ENCODE assay signal across 20 mouse cellular contexts in genomic region chr13:35208319-35208718, GRCm38 (mm10).
DNase-seq lines count a peak whose midpoint lies in the region; ATAC-seq and TF ChIP-seq lines count a peak whose summit lies in the region.
"Had no signal": no experiment of that assay in that cellular context is flagged by ENCODE, and none has a peak within 500 bp of the region (broad histone marks: within the 10 kb centered on the region; RNA-seq: fewer than 3 reads in every experiment).

No protein-coding gene starts in this region.

- TF ChIP-seq CTCF in CH12.LX (conservative IDR thresholded peaks at IDR 0.05 in 1 of 2, IDR thresholded peaks at IDR 0.05 in 1 of 2; ENCODE audit: low read depth in 2 of 2, low read length in 2 of 2) = no peak

- TF ChIP-seq POLR2A in CH12.LX (IDR thresholded peaks at IDR 0.05; ENCODE audit: low read depth, low read length) = no peak

- dilution Hi-C loops in CH12.LX (cut with MboI; ENCODE audit: extremely low pct_ligation_motif_present, extremely low pct_unique_long_range_greater_than_20kb, low sequenced_read_pairs) = no loop called here

- ATAC-seq in megakaryocyte, adult 5-6 weeks (ENCODE audit: poor library complexity, severe bottlenecking) = no peak
- peak; percentile 55 for ATAC-seq in monocyte, adult 5-6 weeks (replicated peaks; ENCODE audit: insufficient number of reproducible peaks, low FRiP score, low TSS enrichment, poor library complexity, severe bottlenecking)
- ATAC-seq: CD4-positive, CD25-positive, alpha-beta regulatory T cell, adult 4 months; forebrain, embryonic 13.5 days; forebrain, embryonic 15.5 days; forebrain, postnatal 0 days had no signal

- intact Hi-C loops in left cerebral cortex, postnatal 10 days (cut with DNase I) = no loop called here
- intact Hi-C loops in heart, postnatal 10 days (cut with DNase I) = no loop called here

- H3K9ac ChIP-seq in CH12.LX (ENCODE audit: insufficient read depth, low read depth) = no peak overlapping the region
- H3K9ac ChIP-seq: embryonic facial prominence, embryonic 12.5 days; forebrain, embryonic 13.5 days; forebrain, embryonic 15.5 days; forebrain, postnatal 0 days had no signal

- peaks cover 9% of the 10 kb centered on the region; the same call in 1 of the 2 replicates for H3K9me3 ChIP-seq in megakaryocyte, embryonic 14.5 days
- H3K9me3 ChIP-seq in CH12.LX (replicated peaks; ENCODE audit: low read length) = no peaks in the 10 kb centered on the region
- H3K9me3 ChIP-seq: embryonic facial prominence, embryonic 10.5 days; embryonic facial prominence, embryonic 12.5 days; forebrain, embryonic 13.5 days; forebrain, embryonic 15.5 days had no signal

- H3K79me2 ChIP-seq in CH12.LX (replicated peaks; ENCODE audit: control insufficient read depth, extremely low read depth, insufficient read depth, poor library complexity, severe bottlenecking) = no peaks in the 10 kb centered on the region

- H3K27me3 ChIP-seq in megakaryocyte, embryonic 14.5 days (replicated peaks) = peaks cover 6% of the 10 kb centered on the region
- no peaks in the 10 kb centered on the region for H3K27me3 ChIP-seq in CH12.LX (replicated peaks)
- no peaks in the 10 kb centered on the region for H3K27me3 ChIP-seq in splenic B cell, adult 2 months (ENCODE audit: control insufficient read depth, insufficient read depth, low read length, poor library complexity, severe bottlenecking)
- H3K27me3 ChIP-seq: embryonic facial prominence, embryonic 12.5 days; forebrain, embryonic 13.5 days; forebrain, embryonic 15.5 days had no signal

- H3K27ac ChIP-seq in CH12.LX (ENCODE audit: insufficient read depth, low read depth) = 0 out of 2 replicates have a peak overlapping the region, but pooled peaks have one; percentile 11
- H3K27ac ChIP-seq: embryonic facial prominence, embryonic 10.5 days; embryonic facial prominence, embryonic 12.5 days; forebrain, embryonic 13.5 days; forebrain, embryonic 15.5 days had no signal

- peaks cover 22% of the 10 kb centered on the region for H3K4me1 ChIP-seq in megakaryocyte, embryonic 14.5 days
- peaks cover 19 to 29% of the 10 kb centered on the region in 2 experiments for H3K4me1 ChIP-seq in CH12.LX (ENCODE audit: control insufficient read depth in 1 of 2, insufficient read depth in 2 of 2)
- H3K4me1 ChIP-seq: embryonic facial prominence, embryonic 10.5 days; embryonic facial prominence, embryonic 12.5 days; forebrain, embryonic 13.5 days; forebrain, embryonic 15.5 days had no signal

- 0 out of 2 replicates have a peak, but pooled peaks have one; percentile 19 for TF ChIP-seq EP300 in CH12.LX (IDR thresholded peaks at IDR 0.05; ENCODE audit: low read length)

- peak overlapping the region; percentile 18 for H3K4me3 ChIP-seq in megakaryocyte, embryonic 14.5 days (replicated peaks)
- peak overlapping the region in 1 of 3 experiments; percentile 23 for H3K4me3 ChIP-seq in CH12.LX (replicated peaks in 1 of 3; ENCODE audit: low read depth in 2 of 3, low read length in 2 of 3, poor library complexity in 1 of 3)
- H3K4me3 ChIP-seq: embryonic facial prominence, embryonic 10.5 days; embryonic facial prominence, embryonic 12.5 days; forebrain, embryonic 13.5 days; forebrain, embryonic 15.5 days had no signal

- no peak for TF ChIP-seq RAD21 in CH12.LX (IDR thresholded peaks at IDR 0.05; ENCODE audit: low read depth, low read length)

- in situ Hi-C loops in CH12.LX (cut with MboI; ENCODE audit: low pct_ligation_motif_present, low pct_unique_long_range_greater_than_20kb, low sequenced_read_pairs) = no loop called here

- no peak overlapping the region for H3K4me2 ChIP-seq in CH12.LX (ENCODE audit: insufficient read depth, low read depth, poor library complexity, severe bottlenecking)
- H3K4me2 ChIP-seq: embryonic facial prominence, embryonic 12.5 days; forebrain, embryonic 13.5 days; forebrain, embryonic 15.5 days had no signal

- no peaks in the 10 kb centered on the region for H3K36me3 ChIP-seq in megakaryocyte, embryonic 14.5 days (replicated peaks; ENCODE audit: low read length)
- H3K36me3 ChIP-seq in CH12.LX (replicated peaks in 1 of 2; ENCODE audit: control insufficient read depth in 1 of 2, insufficient read depth in 1 of 2, low read length in 1 of 2) = no peaks in the 10 kb centered on the region
- H3K36me3 ChIP-seq in splenic B cell, adult 2 months (ENCODE audit: control insufficient read depth, insufficient read depth, low read length, poor library complexity, severe bottlenecking) = no peaks in the 10 kb centered on the region
- H3K36me3 ChIP-seq: embryonic facial prominence, embryonic 10.5 days; embryonic facial prominence, embryonic 12.5 days; forebrain, embryonic 15.5 days had no signal

- peak; percentile 62 for DNase-seq in CH12.LX (ENCODE audit: extremely low read depth)
- peak; percentile 46 for DNase-seq in splenic B cell, adult 2 months (ENCODE audit: low read depth, low spot score)
- no peak for DNase-seq in left cerebral cortex, postnatal 10 days (ENCODE audit: extremely low spot score in 1 of 2, low spot score in 2 of 2)
- DNase-seq in cerebellum, adult 9-11 months = no peak
- no peak for DNase-seq in heart, postnatal 10 days
- DNase-seq: adrenal gland, adult 2 months; adrenal gland, postnatal 10 days; cerebellum, adult 11 months; cerebellum, adult 18-20 months; cerebellum, adult 8-10 months; cerebellum, postnatal 25 days; forebrain, postnatal 0 days had no signal

TF ChIP-seq in CH12.LX, 34 proteins besides CTCF, POLR2A, EP300 and RAD21:
- TF ChIP-seq POLR2AphosphoS2 (IDR thresholded peaks at IDR 0.05; ENCODE audit: low read depth, low read length) = no peak
- 0 out of 2 replicates have a peak, but pooled peaks have one; percentile 23 for TF ChIP-seq ETS1 (conservative IDR thresholded peaks at IDR 0.05; ENCODE audit: low read depth, low read length)
- no peak for TF ChIP-seq UBTF (IDR thresholded peaks at IDR 0.05; ENCODE audit: low read depth, low read length)
- peak; percentile 29 for TF ChIP-seq BHLHE40 (IDR thresholded peaks at IDR 0.05; ENCODE audit: low read depth, low read length)

Comparison
In these comparisons a context has a peak if more than half of its experiments do, and no peak if none do; other contexts are left out.
1. DNase-seq: peak in CH12.LX (single experiment) and splenic B cell, adult 2 months (single experiment); none in left cerebral cortex, postnatal 10 days (0 of 2), cerebellum, adult 9-11 months (single experiment) and heart, postnatal 10 days (0 of 2).